Mouse (Mus musculus): ENCODE measurements around the gene Osbpl6. TPM values are rescaled to one million over a fixed set of nuclear protein-coding genes. Genes with fewer than 3 reads are reported as not detected.

The Osbpl6 gene
- 0.14 and 0.26 TPM in 2 replicates for polyA plus RNA-seq (2012; rRNA removed)

DNA sequence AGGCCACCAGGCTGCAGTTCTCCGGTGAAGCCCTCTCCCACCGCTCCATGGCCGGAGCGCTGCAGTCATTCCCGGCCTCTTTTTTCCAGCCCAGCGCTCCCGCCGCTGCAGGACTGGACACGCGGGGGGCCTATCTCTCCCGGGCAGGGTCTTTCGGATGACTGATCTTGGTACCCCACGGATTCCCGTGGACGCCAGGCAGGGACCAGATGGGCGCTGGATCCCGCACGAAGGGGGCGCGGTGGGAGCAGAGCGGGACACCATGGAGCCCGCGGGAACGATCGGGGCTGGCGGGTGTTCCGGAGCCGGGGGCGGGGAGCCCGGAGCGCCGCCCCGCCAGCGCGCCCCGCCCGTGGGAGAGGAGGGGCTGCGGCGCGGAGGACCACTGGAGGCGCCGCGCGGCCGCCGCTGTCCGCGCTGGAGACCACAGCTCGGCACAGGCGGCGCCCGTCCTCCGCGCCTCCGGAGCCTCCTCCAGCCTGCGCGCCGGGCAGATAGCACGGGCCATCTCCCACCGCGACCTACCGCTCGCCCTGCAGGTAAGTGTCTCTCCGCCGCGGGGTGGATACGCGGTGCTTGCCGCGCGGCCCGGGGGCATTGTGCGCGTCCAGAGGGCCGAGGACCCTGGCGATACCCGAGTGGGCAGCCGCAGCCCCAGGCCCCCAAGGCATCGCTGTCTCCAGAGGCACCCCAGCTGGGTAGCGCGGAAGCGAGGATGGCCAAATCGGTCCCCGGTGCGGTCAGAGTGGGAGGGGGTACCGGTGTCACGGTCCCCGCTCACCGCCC lies at the start of gene Osbpl6:
Gene Osbpl6 (plus strand): TSS at position 358 of the 786 bp plus-strand sequence.

DNA sequence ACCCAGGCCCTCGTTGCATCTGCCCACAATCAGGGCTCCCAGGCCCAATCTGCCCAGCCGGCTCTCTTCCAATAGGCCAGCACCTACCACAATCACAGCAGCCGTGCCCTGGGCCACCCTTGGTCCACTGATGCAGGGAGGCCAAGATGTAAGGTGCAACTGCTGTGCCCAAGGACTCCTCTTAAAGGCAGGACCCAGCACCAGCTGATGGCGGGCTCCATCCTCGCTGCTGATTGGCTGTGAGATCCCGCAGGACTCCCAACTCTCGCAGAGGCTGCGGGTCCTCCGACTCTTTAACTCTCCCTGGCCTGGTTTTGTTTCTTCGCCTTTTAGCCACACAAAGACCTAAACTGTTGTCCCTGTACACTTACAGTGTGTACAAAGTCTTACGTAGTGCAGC lies 46.1 kb upstream of the Osbpl6 start, which contains the start of gene Cyct:
Gene Cyct (minus strand): TSS at position 225 of the 400 bp plus-strand sequence.

DNA sequence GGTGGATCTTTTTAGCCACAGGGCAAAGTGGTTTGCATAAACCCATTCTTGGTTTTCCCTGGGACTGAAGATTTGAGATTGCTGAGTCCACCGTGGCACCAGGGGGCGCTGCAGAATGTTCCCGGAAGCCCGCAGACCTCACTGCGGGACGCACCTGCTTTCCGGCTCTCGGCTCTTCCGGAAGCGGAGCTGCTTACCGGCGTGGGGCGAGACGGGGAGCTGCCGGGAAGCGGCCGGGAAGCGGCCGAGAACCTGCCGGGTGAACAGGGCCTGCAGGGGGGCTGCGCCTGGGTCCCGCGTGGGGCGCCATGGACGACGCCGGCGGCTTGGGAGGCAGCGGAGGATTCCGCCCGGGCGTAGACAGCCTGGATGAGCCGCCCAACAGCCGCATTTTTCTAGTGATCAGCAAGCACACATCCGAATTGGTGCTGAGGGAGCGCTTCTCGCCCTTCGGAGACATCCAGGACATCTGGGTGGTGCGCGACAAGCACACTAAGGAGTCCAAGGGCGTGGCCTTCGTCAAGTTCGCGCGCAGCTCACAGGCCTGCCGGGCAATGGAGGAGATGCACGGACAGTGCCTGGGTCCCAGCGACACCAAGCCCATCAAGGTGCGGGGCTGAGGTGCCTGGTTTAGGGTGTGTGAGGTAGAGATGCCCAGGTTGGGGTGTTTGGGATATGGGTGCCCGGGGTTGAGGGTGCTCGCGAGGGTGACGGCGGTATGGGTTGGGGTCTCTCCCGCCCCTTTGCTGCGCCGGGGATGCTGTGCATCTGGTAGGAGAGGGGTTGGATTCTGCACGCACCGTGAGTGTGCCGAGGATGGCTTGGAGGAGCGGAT lies 36.3 kb upstream of the Osbpl6 start, which contains the start of gene Rbm45:
Gene Rbm45 (plus strand): TSS at position 164 of the 835 bp plus-strand sequence.

DNA sequence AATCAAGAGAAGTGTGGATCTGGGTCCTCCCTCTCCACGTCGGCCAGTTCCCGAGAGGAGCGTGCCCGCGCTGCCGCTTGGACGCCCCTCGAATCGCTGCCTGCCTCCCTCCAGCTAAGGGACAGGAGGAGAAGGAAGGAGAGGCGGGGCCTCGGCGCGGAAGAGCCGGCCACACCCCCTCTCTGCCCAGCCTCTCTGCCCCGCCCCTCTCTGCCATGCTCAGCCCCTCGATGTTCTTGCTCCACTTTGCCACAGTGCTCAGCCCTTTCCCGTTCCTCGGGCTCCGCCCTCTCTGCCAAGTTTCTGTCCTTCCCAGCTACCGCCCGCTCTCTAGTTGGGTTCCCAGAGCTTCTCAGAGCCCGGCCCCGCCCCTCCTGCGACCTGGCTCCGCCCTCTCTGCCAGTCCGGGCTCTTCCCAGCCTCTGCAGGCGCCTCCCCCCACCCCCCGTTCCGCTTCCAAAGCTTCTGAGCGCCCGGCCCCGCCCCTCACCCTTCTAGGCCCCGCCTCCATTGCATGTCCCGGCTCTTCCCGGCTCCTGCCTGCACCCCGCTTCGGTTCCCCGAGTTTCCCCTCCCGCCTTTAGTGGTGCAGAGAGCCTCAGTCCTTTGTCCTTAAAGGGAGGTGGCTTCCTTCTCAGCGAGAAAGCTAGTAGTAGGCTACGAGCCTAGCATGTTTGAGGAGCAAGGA lies 241.7 kb downstream of the Osbpl6 start, which contains the start of the genes Prkra and Pjvk:
Gene Prkra (minus strand): TSS at position 133 of the 688 bp plus-strand sequence.
Gene Pjvk (plus strand): TSS at position 594 of the 688 bp plus-strand sequence.

Other genes with a start within 250 kb of the Osbpl6 start
- 0.03 TPM in 1 of 2 replicates, not detected in the other for gene Pde11a, start 67.7 kb upstream of the Osbpl6 start, polyA plus RNA-seq (2012; rRNA removed)
- 0.05 TPM in 1 of 2 replicates, not detected in the other for gene Cyct, start 46.1 kb upstream of the Osbpl6 start, polyA plus RNA-seq (2012; rRNA removed)
- gene Rbm45, start 36.5 kb upstream of the Osbpl6 start, polyA plus RNA-seq (2012; rRNA removed): 8.6 and 9.1 TPM in 2 replicates
- gene Prkra, start 241.5 kb downstream of the Osbpl6 start, polyA plus RNA-seq (2012; rRNA removed): 6.5 and 6.8 TPM in 2 replicates
- gene Pjvk, start 242.0 kb downstream of the Osbpl6 start, polyA plus RNA-seq (2012; rRNA removed): 0.03 TPM in 1 of 2 replicates, not detected in the other